Mouse (Mus musculus) small intestine, adult 2 months (tissue): Measurements from ENCODE around the gene Pibf1.

ENCODE experiments used
- CTCF ChIP-seq: fragments of 200-500 bp; IDR thresholded peaks from 2 replicates; pipeline ENCODE4 v1.5.1; 2012; ENCODE audit warnings: low read depth, mild to moderate bottlenecking, control low read depth, inconsistent platforms, low read length, moderate library complexity, mixed read lengths; ENCODE audit not compliant: insufficient replicate concordance, insufficient read length; ENCODE audit errors: extremely low read depth
- POLR2A ChIP-seq: fragments of 200-500 bp; IDR thresholded peaks from 2 replicates; pipeline ENCODE4 v1.6.1; 2012; ENCODE audit warnings: low read depth, mild to moderate bottlenecking, control low read depth, inconsistent platforms, low read length, moderate library complexity

GRCm38 (mm10) chr14:99099967-99100587 lies 853 bp downstream of the Pibf1 start:
- TF ChIP-seq CTCF (no peak), POLR2A (no peak)
